Mouse (Mus musculus) midbrain, postnatal 0 days (tissue): Measurements from ENCODE around the gene Tas2r118. TPM values are rescaled to one million over a fixed set of nuclear protein-coding genes. Genes with fewer than 3 reads are reported as not detected.

Experiments
- ATAC-seq: fragments of 200-750 bp; cut with Nextera tagmentation; 2 replicates; pipeline ENCODE4 v1.8.0; 2017; ENCODE audit warnings: moderate number of reproducible peaks, mild to moderate bottlenecking, moderate TSS enrichment, moderate library complexity; ENCODE audit not compliant: low FRiP score
- DNase-seq: peaks from one replicate; pipeline ENCODE4 v3.0.0-alpha.2; 2015; ENCODE audit warnings: low spot score
- H3K27ac ChIP-seq: fragments of 300-500 bp; sonication (generic); 2 replicates; pipeline ENCODE4 v1.5.1; 2014; ENCODE audit warnings: low read depth, mild to moderate bottlenecking, low read length, mixed read lengths
- H3K27me3 ChIP-seq: fragments of 300-500 bp; sonication (generic); 2 replicates; pipeline ENCODE4 v1.6.1; 2014; ENCODE audit warnings: low read length, control low read depth, mixed read lengths; ENCODE audit not compliant: insufficient read depth
- H3K36me3 ChIP-seq: fragments of 300-500 bp; sonication (generic); 2 replicates; pipeline ENCODE4 v1.6.1; 2014; ENCODE audit warnings: low read length, control low read depth, mixed read lengths; ENCODE audit not compliant: insufficient read depth
- H3K4me1 ChIP-seq: fragments of 300-500 bp; sonication (generic); 2 replicates; pipeline ENCODE4 v1.6.1; 2014; ENCODE audit warnings: mild to moderate bottlenecking, control low read depth, antibody characterized with exemption, low read length, mixed read lengths; ENCODE audit not compliant: insufficient read depth
- H3K4me2 ChIP-seq: fragments of 300-500 bp; sonication (generic); 2 replicates; pipeline ENCODE4 v1.6.1; 2014; ENCODE audit warnings: low read depth, mild to moderate bottlenecking, low read length, mixed read lengths; ENCODE audit not compliant: poor library complexity, severe bottlenecking
- H3K4me3 ChIP-seq: fragments of 300-500 bp; sonication (generic); 2 replicates; pipeline ENCODE4 v1.5.1; 2014; ENCODE audit warnings: low read depth, mild to moderate bottlenecking, low read length, moderate library complexity
- H3K9ac ChIP-seq: fragments of 300-500 bp; sonication (generic); replicated peaks from 2 replicates; pipeline ENCODE4 v1.6.1; 2014; ENCODE audit warnings: mild to moderate bottlenecking, low read length, moderate library complexity, mixed read lengths; ENCODE audit not compliant: poor library complexity, severe bottlenecking
- H3K9me3 ChIP-seq: fragments of 300-500 bp; sonication (generic); 2 replicates; pipeline ENCODE4 v1.6.1; 2016; ENCODE audit warnings: low read length, control low read depth
- CTCF ChIP-seq: IDR thresholded peaks from 2 replicates; pipeline ENCODE4 v1.5.1; 2016; ENCODE audit warnings: antibody characterized with exemption, mild to moderate bottlenecking
- WGBS: fragments of 180-500 bp; shearing (Covaris S2); extraction: QIAGEN DNeasy Blood & Tissue Kit; methylation state at CpG from one replicate; pipeline ENCODE4 v1.1.7; 2014; 5-methylcytosine and 5-hydroxymethylcytosine counted together
- polyA plus RNA-seq: library from polyadenylated mRNA; unstranded; fragments of >200 nt; fragmentation: Nextera tagmentation; extraction: Ambion mirVana; gene quantifications from 2 replicates; pipeline ENCODE4 v1.2.1, GENCODE M21; 2015
- total RNA-seq: library from RNA; depleted of rRNA; stranded (reverse); fragments of >200 nt; gene quantifications from 2 replicates; pipeline ENCODE4 v1.2.3, GENCODE M21; 2014; rRNA removed

The Tas2r118 gene
- not detected in 2 replicates for total RNA-seq
- not detected in 2 replicates for polyA plus RNA-seq

DNA sequence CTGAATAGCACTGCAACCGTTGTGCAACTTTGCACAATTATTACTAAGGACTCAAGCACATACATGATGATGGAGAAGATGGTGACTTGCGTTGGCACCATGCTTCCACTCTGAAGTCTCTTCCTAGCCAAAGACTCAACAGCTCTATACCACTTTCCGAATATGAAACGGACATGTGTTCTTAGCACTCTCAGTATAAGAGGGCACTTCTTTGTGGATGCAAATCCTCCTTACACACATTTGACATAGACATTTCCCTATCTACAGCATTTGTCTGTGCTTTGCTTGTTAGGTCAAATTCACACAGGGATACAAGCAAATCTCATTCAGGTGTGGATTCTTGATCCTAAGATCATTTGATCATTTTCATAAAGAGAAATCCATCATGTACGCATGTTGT is at the start of gene Tas2r118:
Gene Tas2r118, minus strand, starts transcription at position 101 of the 400 bp plus-strand sequence.
- TF ChIP-seq CTCF = no peak
- Histone ChIP-seq H3K4me3 (no peak within 1 kb of the TSS), H3K4me2 (no peak within 1 kb of the TSS), H3K9me3 (no peaks in the 10 kb centered on the region), H3K27me3 (no peaks in the 10 kb centered on the region), H3K36me3 (no peaks in the 10 kb centered on the region), H3K4me1 (no peaks in the 10 kb centered on the region), H3K9ac (no peak within 1 kb of the TSS), H3K27ac (no peak within 1 kb of the TSS)
- WGBS = 97% methylated on average over 5 of the region's 5 CpGs
- DNase-seq (no peak), ATAC-seq (no peak)

DNA sequence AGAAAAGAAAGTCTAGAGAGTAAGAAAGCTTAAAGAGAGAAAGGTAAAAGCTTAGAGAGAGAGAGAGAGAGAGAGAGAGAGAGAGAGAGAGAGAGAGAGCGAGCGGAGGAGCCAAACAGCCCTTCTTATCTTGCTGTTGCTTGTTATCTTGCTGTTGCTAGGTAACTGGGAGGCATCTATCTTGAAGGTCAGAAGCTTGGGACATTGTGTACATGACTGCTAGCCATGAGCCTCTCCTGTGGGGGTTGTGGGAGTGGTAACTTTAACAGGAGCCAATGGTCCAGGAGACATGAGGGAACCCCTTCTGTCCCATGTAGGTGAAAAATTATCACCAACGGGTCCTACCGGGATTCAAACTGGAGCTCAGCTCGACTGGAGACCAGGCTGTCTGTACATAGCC is 48.5 kb upstream of the Tas2r118 start:
- no peak for TF ChIP-seq CTCF
- Histone ChIP-seq H3K9me3 (peaks cover 3% of the 10 kb centered on the region; the same call in 1 of the 2 replicates), H3K27me3 (no peaks in the 10 kb centered on the region), H3K4me1 (no peaks in the 10 kb centered on the region), H3K36me3 (no peaks in the 10 kb centered on the region), H3K9ac (no peak overlapping the region), H3K4me2 (no peak overlapping the region), H3K27ac (no peak overlapping the region), H3K4me3 (no peak overlapping the region)
- ATAC-seq = no peak
- no peak for DNase-seq
- WGBS = 82% methylated on average over 5 of the region's 5 CpGs

DNA sequence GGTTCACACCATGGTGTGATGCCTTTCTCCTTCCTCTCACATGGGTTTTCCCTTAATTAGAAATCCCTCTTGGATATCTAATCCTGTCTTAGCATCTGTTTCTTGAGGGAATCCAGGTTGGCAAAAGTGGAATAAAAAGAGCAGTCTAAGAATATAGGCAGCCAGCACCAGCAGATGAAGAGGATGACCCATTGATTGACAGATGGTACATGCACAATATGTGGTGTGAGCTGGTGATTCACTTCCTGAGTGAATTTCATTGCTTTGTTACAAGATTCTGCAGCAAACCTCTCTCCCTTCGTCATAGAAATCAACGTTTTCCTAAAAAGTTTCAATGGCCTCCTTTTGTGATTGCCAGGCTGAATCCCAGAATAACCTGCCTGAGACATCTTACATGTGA is 23.4 kb upstream of the Tas2r118 start:
- WGBS = 83% methylated on average over 2 of the region's 2 CpGs
- no peak overlapping the region for H3K27ac ChIP-seq
- H3K4me1 ChIP-seq = no peaks in the 10 kb centered on the region
- no peak overlapping the region for H3K4me3 ChIP-seq
- no peaks in the 10 kb centered on the region for H3K36me3 ChIP-seq
- H3K27me3 ChIP-seq = no peaks in the 10 kb centered on the region
- no peak for DNase-seq
- H3K9ac ChIP-seq = no peak overlapping the region
- no peak for ATAC-seq
- H3K4me2 ChIP-seq = no peak overlapping the region
- TF ChIP-seq CTCF = no peak
- H3K9me3 ChIP-seq = no peaks in the 10 kb centered on the region

DNA sequence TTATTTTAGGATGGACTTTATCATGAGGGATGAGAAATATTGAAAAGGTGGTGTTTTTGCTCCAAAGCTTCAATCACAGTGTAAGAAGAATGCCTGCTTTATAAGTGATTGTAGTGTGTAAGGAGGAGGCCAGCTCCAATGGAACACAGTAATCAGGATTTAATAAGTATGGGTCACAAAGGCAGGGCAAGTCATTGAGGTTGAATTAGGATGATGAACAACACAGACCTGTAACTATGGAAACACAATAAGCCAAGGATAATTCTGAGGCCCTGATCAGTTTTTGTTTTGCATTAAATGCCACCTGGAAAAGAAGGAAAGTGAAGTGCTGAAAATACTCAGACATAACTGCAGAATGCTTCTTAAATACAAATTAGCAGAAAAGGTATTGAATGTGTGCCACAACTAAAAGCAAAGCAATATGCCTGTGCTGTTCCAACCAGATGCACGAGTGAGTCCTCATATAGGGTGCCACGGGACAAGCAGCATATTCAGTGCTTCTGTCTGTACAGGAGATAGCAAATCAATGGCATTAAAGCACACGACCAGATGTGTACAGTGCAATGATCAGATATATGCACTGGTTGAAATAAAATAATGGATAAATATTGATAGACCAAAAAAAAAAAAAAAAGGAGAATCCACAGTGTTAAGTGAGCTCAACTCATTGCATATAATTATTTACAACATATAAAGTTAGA is 21.0 kb upstream of the Tas2r118 start:
- ATAC-seq (no peak), DNase-seq (peak; percentile 4)
- no peaks in the 10 kb centered on the region for H3K9me3 ChIP-seq
- no peaks in the 10 kb centered on the region for H3K4me1 ChIP-seq
- H3K9ac ChIP-seq = no peak overlapping the region
- no peak overlapping the region for H3K27ac ChIP-seq
- H3K4me3 ChIP-seq = no peak overlapping the region
- TF ChIP-seq CTCF = no peak
- H3K27me3 ChIP-seq = no peaks in the 10 kb centered on the region
- WGBS = 56% methylated on average over 3 of the region's 3 CpGs
- H3K36me3 ChIP-seq = no peaks in the 10 kb centered on the region
- no peak overlapping the region for H3K4me2 ChIP-seq

DNA sequence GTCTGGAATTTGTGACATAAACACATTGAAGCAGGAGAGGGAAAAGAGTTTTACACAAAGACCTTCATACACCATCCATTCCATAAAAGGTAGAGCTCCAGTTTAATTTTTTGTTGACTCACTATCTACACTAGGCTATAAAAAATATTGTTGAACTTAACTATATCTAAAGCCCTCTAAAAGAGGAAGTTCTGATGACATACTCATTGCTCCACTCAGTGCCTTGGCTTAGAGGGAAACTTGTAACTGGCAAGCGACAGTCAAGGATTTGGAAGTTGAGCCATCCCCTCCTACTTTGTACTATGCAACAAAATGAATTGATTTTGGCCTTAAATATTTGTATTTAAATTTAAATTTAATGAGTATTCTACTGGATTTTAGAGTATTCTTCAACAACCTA is 16.4 kb upstream of the Tas2r118 start:
- H3K36me3 ChIP-seq = no peaks in the 10 kb centered on the region
- no peaks in the 10 kb centered on the region for H3K4me1 ChIP-seq
- no peak overlapping the region for H3K27ac ChIP-seq
- no peaks in the 10 kb centered on the region for H3K27me3 ChIP-seq
- WGBS = 94% methylated on average over 1 of the region's 1 CpGs
- no peak for DNase-seq
- no peak overlapping the region for H3K4me2 ChIP-seq
- TF ChIP-seq CTCF = no peak
- no peaks in the 10 kb centered on the region for H3K9me3 ChIP-seq
- no peak overlapping the region for H3K4me3 ChIP-seq
- no peak overlapping the region for H3K9ac ChIP-seq
- no peak for ATAC-seq

DNA sequence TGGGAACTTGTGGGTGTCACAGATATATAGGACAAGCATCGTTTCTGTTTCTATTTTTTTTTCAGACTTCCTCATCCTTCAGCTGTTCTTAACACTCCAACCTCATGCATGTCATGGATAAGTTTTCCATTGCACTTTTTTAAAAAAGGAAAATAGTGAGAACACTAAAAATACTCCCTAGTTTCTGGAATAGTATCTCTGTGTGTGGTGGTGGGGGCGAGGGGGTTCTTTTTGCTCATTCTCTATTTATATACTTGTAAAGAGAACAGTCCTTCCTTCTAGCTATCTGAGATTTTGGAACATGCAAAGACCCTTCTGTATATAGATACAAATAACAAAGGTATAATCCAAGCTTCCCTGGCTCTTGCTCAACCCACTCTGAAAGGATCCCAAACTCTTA is 2.9 kb downstream of the Tas2r118 start:
- H3K4me1 ChIP-seq = no peaks in the 10 kb centered on the region
- WGBS = 69% methylated on average over 2 of the region's 2 CpGs
- no peak overlapping the region for H3K4me3 ChIP-seq
- DNase-seq = no peak
- H3K4me2 ChIP-seq = no peak overlapping the region
- no peaks in the 10 kb centered on the region for H3K9me3 ChIP-seq
- no peak overlapping the region for H3K27ac ChIP-seq
- no peak for TF ChIP-seq CTCF
- no peak for ATAC-seq
- no peak overlapping the region for H3K9ac ChIP-seq
- no peaks in the 10 kb centered on the region for H3K27me3 ChIP-seq
- H3K36me3 ChIP-seq = no peaks in the 10 kb centered on the region
